In genomic region chr2:55253134-55253533, GRCm38 (mm10) we compare ENCODE assay signal across 16 mouse cellular contexts.
"Had no signal": no experiment of that assay in that cellular context is flagged by ENCODE, and none has a peak within 500 bp of the region (broad histone marks: within the 10 kb centered on the region; RNA-seq: fewer than 3 reads in every experiment).

No protein-coding gene starts in this region.

- H3K4me3 ChIP-seq: neural tube, embryonic 12.5 days; neural tube, embryonic 13.5 days; neural tube, embryonic 15.5 days; stomach, embryonic 15.5 days had no signal

- DNase-seq: retina, postnatal 1 day; right cerebral cortex, adult 18-20 months; right cerebral cortex, postnatal 14 days; right cerebral cortex, postnatal 25 days; right cerebral cortex, postnatal 4 days; spleen, adult 18-20 months; thymus, adult 18-20 months; thymus, adult 2 months; thymus, postnatal 14 days; thymus, postnatal 25 days; thymus, postnatal 36 days; thymus, postnatal 4 days had no signal

- H3K4me2 ChIP-seq: neural tube, embryonic 12.5 days; neural tube, embryonic 13.5 days; neural tube, embryonic 15.5 days; stomach, embryonic 15.5 days had no signal

- H3K36me3 ChIP-seq: neural tube, embryonic 12.5 days; neural tube, embryonic 13.5 days; neural tube, embryonic 15.5 days; stomach, embryonic 15.5 days had no signal

- H3K27ac ChIP-seq: neural tube, embryonic 12.5 days; neural tube, embryonic 13.5 days; neural tube, embryonic 15.5 days; stomach, embryonic 15.5 days had no signal

- H3K4me1 ChIP-seq: neural tube, embryonic 12.5 days; neural tube, embryonic 13.5 days; neural tube, embryonic 15.5 days; stomach, embryonic 15.5 days had no signal

- H3K9ac ChIP-seq: neural tube, embryonic 12.5 days; neural tube, embryonic 13.5 days; neural tube, embryonic 15.5 days; stomach, embryonic 15.5 days had no signal

- H3K27me3 ChIP-seq: neural tube, embryonic 12.5 days; neural tube, embryonic 13.5 days; neural tube, embryonic 15.5 days; stomach, embryonic 15.5 days had no signal

- H3K9me3 ChIP-seq: neural tube, embryonic 12.5 days; neural tube, embryonic 13.5 days; neural tube, embryonic 15.5 days; stomach, embryonic 15.5 days had no signal
